Mouse (Mus musculus) CH12F3 (cell line): ENCODE data around the gene Pop7.

Experiments used
- in situ Hi-C: fragments of 300-500 bp; cut with MboI; formaldehyde crosslinking; loops from 2 replicates; pipeline ENCODE4 v1.14.3; 2020; ENCODE audit warnings: low sequenced_read_pairs

The Pop7 gene

GRCm38 (mm10) chr5:137510014-137510501 is 7.7 kb upstream of the Pop7 start:
- in situ Hi-C loops, result no loop called here

- in situ Hi-C loops, result no loop called here
Observed at GRCm38 (mm10) chr5:137504041-137504440, 1.7 kb upstream of the Pop7 start.

DNA sequence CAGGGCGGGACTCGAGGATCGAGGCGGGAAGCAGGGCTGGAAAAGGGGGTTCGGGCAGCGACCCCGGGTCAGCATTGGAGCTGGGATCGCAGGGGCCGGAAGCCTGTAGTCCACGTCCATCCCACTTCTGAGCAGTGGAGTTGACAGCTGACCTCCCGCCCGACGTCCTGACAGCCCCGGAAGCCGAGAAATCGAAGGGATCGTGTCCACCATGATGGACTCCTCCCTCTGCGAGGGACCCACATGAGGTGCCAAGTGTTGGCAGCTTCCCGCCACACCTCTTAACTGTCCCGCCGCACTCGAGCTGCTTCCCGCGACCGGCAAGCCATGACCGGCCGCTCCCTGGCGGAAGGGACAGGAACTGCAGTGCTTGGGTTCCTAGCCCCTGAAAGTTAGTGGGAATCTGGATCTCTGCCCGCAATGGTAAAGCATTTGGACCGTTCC is 371 bp upstream of the Pop7 start:
- in situ Hi-C loops, result no loop called here

DNA sequence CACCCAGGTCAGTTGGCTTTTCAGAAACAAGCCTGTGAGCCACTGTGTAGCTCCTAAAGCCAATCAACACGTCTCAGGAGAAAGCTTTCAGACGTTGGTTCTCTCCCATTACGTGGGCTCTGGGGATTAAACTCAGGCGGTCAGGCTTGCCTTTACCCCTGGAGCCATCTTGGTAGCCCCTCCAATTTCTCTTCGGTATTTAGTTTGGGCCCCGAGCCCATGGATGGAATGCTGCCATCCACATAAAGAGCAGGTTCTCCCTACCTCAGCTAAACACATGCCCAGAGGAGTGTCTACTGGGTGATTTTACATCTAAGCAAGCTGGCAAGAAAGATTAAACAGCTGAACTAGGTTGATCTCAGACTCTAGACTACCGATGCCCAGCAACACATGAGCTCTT is 2.1 kb downstream of the Pop7 start:
- in situ Hi-C loops, result no loop called here

GRCm38 (mm10) chr5:137493831-137494230 is 8.5 kb downstream of the Pop7 start:
- in situ Hi-C loops, result no loop called here

DNA sequence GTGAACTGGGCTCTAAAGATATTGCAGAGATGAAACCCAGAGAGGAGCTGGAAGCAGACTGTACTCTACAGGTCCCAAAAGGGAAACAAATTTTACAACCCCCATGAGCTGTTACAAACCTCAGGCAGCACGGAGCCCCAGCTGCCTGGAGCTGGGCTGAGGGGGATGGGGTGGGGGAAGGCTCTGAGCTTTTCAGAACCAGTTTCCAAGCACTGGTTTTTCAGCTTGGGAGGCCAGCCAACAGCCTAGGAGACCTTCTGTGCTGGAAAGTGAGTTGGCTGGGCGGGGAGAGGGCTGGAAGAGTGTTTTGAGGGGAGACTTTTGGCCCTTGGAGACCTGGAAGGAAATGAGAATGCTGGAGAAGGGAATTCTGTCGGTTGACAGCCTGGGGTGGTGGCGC is 10.8 kb downstream of the Pop7 start:
- in situ Hi-C loops, result no loop called here

- in situ Hi-C loops, result no loop called here
Observed at GRCm38 (mm10) chr5:137487616-137488015, 14.7 kb downstream of the Pop7 start.

DNA sequence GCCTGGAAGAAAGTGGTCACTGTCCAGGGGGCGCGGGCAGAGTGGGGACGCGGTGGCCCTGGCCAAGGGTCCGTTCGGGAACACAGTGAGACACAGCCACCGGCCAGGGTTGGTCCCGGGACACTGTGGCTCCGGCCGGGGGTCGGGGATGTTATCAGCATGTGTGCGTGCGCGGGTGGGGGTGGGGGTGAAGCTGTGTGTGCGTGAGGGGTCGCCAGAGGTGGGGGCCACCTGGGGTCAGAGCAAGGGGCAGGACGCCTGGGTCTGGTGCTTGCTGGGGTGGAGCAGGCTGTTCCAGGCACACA is 16.5 kb downstream of the Pop7 start:
- in situ Hi-C loops, result no loop called here

DNA sequence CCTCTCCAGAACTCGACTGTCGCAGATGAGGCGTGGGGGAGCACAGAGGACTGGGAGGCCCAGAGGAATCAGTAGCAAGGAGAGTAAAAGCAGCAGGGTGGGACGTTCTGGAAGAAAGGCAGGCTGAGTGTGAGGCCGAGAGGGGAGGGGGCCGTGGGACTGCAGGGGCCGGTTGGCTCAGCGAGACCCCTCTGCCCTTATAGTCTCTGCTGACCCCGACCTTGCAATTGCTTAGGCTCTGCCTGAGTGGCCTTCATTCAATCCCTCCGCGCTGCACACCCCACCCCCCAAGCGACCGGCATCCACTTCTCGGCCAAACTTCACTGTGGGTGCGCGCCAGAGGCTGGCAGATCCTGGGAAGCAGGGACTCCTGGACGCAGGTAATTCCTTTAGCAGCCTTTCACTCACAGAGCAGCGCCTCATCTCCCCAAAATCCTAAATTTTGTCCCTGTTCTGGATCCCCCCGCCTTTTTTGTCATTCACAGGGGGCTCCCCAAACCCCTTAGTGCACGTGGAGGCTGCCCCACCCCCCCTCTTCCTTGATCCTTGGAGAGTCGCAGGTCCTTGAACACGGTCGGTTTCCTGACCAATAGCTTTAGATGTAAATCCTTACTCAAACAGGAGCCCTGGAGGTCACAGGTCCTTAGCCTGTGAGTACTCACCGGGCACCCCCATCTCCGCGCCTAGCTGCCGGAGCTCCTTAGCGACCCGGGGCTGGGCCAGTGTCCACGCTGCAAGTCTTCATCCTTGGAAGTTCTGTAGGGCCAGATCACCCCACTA is 17.1 kb downstream of the Pop7 start:
- in situ Hi-C loops, result no loop called here

- in situ Hi-C loops, result no loop called here
Observed at GRCm38 (mm10) chr5:137481897-137482296, 20.4 kb downstream of the Pop7 start.

DNA sequence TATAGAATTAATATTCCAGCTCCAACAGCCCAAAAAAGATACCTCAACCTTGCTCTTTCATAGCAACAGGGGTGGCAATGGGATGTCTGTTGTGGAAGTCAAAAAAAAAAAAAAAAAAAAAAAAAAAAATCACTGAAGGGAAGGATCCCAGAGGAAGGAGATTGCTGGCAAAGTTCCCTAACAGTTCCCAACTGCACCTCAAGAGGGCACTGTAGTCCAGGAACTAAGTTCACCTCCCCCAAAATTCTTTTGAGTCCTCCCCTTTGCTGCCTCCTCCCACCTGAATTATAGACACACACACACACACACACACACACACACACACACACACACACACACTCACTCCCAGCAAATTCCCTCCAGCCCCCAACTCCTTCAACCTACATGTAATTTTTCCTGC is 21.2 kb downstream of the Pop7 start:
- in situ Hi-C loops, result no loop called here

GRCm38 (mm10) chr5:137476964-137477363 is 25.4 kb downstream of the Pop7 start, which contains the start of gene Zan:
Zan (minus strand) TSS chr5:137477064.
- in situ Hi-C loops, result no loop called here

- in situ Hi-C loops, result no loop called here
Observed at GRCm38 (mm10) chr5:137474351-137474750, 28.0 kb downstream of the Pop7 start.

- in situ Hi-C loops, result no loop called here
Observed at GRCm38 (mm10) chr5:137472252-137472904, 29.9 kb downstream of the Pop7 start.

- in situ Hi-C loops, result no loop called here
Observed at GRCm38 (mm10) chr5:137466946-137467345, 35.4 kb downstream of the Pop7 start.

DNA sequence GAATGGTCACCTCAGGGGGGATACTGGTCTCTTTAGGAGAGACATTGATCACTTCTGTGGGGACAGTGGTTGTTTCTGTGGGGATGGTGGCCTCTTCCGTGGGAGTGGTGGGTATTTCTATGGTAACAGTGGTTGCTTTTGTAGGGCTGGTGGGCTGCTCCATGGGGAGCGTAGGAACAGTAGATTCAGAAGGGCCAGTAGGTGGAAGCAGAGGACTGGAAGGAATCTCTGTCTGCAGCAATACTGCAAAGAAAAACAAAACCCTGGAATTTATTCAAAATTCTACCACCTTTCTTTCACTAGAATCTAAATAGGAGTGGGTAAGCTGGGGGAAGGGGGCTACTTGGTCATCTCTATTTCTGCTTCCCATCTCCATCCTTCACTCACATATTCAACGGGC is 37.3 kb downstream of the Pop7 start:
- in situ Hi-C loops, result no loop called here

GRCm38 (mm10) chr5:137455866-137456591 is 46.3 kb downstream of the Pop7 start:
- in situ Hi-C loops, result no loop called here

DNA sequence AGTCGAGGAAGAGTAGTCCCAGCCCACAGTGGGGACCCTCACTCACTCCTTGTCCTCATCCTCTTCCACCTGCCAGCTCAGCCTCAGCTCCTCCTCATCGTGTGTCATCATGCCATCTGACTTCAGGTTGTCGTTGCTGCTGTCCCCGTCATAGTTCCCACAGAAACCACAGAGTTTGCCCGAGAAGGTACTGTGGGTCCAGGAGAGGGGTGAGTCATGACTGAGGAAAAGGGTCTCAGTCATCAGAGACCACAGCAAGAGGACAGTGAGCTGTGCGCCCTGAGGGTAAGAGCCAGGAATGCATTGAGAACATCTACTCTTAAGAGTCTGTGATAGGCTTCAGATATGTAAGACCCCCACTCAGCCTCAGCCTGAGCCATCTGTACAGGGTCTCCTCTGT is 47.1 kb downstream of the Pop7 start:
- in situ Hi-C loops, result no loop called here
